Mouse (Mus musculus) frontal cortex, adult 2 months (tissue): ENCODE measurements around the gene Ccdc34. TPM values are rescaled to one million over a fixed set of nuclear protein-coding genes. Genes with fewer than 3 reads are reported as not detected.

Experiments
- DNase-seq, 2 experiments: peaks; one replicate each; pipeline ENCODE4 v3.0.0; 2022; ENCODE audit warnings: low spot score in 1 of 2; ENCODE audit errors: extremely low spot score in 1 of 2
- polyA plus RNA-seq: library from polyadenylated mRNA; depleted of rRNA; stranded (reverse); fragments of >200 nt; gene quantifications from 2 replicates; pipeline ENCODE4 v1.2.3, GENCODE M21; 2012

Gene Ccdc34
- polyA plus RNA-seq, 1 experiment = 12.6 TPM

GRCm38 (mm10) chr2:109993404-109993803 is 24.2 kb upstream of the Ccdc34 start:
- DNase-seq = no peak

DNA sequence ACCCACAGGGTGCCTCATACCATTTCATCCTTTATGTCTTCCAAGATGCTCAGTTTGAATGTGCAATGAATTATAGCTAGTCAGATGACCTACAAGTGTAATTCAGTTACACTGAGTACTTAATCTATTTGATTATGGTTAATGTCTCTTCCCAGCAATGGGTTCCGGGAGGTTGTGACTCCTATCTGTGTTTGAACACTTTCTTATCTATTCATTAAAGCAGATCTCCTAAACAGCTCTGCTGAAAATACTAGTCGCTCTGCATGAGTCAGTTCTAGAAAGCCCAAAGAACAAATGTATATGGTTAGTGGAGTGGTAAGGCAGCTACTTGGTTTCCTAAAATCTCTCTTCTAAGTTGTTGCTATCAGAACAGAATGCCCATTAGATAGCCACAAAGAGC is 22.6 kb upstream of the Ccdc34 start:
- DNase-seq = no peak

DNA sequence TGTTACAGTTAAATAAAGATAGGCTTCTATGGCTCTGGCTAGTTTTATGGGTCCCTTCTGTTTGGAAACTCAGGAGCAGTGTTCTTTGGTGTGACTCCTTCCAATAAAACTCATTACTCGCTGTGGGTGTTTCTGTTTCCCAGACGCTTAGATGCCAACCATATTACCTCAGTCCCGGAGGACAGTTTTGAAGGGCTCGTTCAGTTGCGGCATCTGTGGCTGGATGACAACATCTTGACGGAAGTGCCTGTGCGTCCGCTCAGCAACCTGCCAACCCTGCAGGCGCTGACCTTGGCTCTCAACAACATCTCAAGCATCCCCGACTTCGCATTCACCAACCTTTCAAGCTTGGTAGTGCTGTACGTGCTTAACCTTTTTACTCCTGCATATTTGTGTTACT is 21.2 kb upstream of the Ccdc34 start:
- DNase-seq = no peak

DNA sequence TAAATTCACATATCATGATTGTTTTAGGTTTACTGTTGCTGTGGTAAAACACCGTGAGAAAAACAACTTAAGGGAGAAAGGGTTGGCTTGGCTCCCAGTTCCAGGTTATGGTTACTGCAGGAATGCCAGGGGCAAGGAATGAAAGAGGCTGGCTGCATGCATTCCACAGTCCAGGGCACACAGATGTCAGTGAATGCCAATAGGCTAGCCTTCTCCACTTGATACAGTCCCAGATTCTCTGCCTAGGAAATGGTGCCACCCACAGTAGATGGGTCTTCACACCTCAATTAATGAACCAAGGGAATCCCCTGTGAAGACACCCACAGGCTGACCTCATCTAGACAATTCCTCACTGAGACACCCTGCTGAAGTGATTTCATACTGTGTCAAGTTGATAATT is 12.9 kb upstream of the Ccdc34 start:
- DNase-seq = no peak

DNA sequence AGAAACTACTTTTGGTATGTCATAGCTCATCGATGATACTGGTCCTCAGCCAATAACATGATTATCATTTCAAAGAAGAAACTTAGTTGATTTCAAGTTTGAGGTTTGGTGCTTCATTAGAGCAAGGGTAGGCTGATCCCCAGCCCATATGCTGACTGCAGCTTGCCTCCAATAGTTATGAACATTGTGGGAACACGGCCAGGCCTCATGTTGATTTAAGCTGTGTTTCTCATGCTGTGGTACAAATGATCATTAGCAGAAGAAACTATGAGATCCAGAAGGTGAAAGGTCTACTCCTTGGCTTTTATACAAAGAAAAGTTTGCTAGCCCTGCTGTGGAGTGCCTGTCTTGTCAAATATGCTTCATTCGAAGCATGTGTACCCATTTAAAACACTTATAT is 12.5 kb upstream of the Ccdc34 start:
- DNase-seq = no peak

DNA sequence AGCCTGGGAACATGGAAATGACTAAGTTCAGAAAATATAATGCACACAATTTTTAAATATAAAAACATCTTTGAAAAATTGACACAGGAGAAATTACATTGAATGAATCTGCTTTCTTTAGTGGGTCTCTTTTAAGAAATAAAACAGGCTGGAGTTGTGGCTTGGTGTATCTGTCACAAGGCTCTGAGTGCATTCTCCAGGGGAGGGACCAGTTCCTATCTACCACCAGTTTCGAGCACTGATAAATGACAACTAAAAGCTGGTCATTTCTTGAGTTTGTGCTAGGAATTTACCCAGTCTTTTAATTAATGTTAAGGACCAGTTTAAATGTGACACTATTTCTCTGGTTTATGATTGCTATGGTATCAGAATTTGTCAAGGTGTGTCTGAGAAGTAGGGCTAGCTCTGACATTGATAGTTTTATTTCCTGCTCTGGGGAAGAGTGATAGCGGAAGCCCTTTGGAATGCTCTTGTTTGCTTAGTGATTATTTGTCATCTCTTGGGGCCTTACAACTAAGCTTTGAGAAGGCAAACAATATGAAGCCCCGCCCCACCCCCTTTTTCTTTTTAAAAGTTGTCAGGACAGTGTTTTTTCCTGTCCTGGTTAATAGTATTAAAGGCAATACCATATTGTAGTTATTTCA is 11.9 kb upstream of the Ccdc34 start:
- DNase-seq = no peak

DNA sequence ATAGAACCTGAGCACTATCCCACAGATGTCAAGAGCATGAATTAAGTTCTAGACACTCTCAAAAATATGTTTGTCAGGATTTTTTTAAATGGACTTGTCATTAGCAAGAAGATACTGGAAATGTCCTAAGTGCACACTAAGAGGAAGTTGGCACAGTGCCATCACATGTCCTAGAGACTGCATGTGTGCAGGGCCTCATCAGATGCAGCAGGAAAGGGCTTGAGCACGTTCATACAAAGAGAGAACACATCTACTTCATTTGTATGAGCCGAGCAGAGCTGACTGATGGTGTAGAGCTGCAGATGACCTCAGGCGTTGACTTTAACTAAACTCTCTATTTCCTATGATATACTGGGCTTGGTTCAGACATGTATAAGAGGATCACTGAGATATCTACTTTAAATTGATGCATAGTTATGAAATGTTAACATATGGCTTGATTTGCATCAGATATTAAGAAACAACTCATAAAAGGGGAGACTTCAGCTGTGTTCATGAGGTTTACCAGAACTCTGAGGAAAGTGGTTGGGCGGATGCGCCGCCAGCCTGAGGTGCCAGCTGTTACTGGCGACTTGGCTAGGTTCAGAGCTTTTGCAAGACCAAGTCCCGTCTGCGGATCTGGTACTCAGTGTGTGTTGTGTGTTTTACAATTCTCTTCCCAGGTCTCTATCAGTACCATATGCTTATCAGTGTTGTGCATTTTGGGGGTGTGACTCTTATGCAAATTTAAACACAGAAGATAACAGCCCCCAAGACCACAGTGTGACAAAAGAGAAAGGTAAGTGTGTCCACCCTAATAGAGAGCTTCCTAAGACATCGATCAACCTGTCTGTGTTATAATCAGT is 10.0 kb upstream of the Ccdc34 start:
- DNase-seq = no peak

DNA sequence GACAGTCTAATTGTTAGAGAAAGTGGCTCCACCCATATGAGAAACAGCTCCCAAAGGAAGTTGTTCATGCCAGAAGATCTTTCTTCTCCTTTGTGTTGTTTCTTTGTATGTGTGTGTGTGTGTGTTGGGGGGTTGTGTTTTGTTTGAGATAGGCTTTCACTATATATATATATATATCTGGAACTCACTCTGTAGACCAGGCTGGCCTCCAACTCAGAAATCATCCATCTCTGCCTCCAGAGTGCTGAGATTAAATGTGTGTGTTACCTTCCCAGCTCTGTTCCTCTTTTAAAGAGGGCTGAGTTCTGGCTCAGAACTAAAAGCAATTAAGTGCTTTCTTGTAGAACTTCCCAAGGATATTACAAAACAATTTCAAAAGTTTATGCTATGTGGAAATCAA is 8.2 kb upstream of the Ccdc34 start:
- DNase-seq = no peak

DNA sequence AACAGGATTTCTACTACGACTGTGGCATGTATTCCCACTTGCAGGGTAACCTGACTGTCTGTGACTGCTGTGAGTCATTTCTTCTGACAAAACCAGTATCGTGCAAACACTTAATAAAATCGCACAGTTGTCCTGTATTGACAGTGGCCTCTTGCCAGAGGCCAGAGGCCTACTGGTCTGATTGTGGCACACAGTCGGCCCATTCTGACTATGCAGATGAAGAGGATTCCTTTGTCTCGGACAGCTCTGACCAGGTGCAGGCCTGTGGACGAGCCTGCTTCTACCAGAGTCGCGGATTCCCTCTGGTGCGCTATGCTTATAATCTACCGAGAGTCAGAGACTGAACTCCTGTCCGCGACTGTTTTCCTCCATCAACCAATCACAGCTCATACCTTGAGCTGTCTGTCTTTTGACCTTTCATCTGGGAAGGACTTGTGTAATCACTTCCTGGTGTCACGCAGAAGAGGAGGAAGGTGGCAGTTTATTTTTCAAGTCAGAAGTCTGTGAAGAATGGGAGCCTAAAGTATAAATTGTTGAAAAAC is 5.4 kb upstream of the Ccdc34 start:
- no peak for DNase-seq

DNA sequence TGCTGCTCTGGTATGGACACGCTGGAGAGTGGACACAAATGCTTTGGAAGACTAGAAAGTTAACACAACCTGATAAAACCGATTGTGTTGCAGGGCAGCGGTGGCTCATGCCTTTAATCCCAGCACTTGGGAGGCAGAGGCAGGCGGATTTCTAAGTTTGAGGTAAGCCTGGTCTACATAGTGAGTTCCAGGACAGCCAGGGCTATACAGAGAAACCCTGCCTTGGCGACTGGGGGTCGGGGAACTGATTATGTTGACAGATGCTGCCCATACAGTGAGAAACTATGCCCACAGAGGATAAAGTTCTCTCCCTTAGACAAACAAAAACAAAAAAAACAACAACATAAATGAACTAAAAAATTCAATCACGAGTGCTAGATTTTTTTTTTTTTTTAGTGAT is 530 bp upstream of the Ccdc34 start:
- DNase-seq = no peak

DNA sequence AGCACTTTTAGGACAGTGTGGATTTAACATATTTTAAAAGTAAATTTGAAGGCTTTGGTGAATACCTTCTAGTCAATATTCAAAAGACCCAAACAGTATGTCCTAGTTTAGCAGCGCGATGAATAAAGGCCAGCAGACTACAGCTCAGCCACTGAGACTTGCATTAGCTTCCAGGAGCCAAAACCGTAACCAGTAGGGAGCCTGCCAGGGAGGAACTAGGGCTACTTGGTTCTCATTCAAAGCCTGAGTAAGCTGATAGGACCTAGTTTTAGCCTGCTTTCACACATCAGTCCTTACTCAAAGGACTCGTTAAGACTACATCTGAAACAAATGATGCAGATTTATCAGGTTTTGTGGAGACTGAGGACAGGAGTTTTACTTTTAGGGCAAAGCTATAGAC is 2.0 kb downstream of the Ccdc34 start:
- DNase-seq = no peak

GRCm38 (mm10) chr2:110020430-110020829 is 2.8 kb downstream of the Ccdc34 start:
- DNase-seq = no peak

- DNase-seq = no peak
Measured at GRCm38 (mm10) chr2:110036265-110036664, 18.6 kb downstream of the Ccdc34 start.

DNA sequence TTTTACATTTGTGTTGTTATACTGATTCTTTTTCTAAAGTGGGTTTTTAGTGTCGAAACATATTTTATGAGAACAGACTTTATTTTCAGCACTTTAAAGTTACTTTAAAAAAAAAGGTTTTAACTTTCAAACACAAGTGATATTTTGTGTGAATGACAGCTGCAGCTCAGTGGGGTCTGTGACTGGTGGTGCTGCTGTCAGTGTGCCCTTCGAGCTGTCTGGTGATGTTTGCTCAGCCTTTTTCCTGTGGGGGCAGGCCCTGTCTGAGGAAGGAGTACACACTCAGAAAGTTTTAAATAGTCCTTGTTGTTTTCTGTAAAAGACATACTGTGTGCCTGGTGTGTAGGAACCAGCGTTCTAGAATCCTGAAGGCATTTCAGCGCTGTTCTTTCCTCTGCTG is 19.0 kb downstream of the Ccdc34 start:
- DNase-seq = no peak

DNA sequence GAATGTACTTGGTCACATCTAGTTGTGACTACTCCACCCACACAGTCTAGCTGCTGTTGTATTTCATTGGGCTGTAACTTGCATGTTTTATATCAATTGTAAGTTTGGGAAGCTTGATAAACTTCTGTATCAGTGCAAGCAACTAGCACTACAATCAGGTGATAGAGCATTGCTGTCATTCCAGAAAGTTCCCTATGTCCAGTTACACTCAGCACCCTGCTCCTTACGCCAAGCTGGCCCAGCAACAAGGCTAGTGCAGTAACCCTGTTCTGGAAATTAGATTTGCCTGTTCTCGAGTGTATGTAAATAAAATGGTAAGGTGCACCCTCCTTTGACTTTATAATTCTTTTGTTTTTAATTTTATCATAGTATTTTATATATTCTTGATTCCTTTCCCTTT is 19.6 kb downstream of the Ccdc34 start:
- no peak for DNase-seq

GRCm38 (mm10) chr2:110038341-110038740 is 20.7 kb downstream of the Ccdc34 start:
- peak; percentile 39 to 67 for DNase-seq

- no peak for DNase-seq
Measured at GRCm38 (mm10) chr2:110042861-110043760, 25.5 kb downstream of the Ccdc34 start.

GRCm38 (mm10) chr2:110058424-110058823 is 40.8 kb downstream of the Ccdc34 start:
- no peak for DNase-seq

- peak in 1 of 2 experiments; percentile 25 for DNase-seq
Measured at GRCm38 (mm10) chr2:110063131-110063530, 45.5 kb downstream of the Ccdc34 start.

GRCm38 (mm10) chr2:110068916-110069315 is 51.3 kb downstream of the Ccdc34 start:
- no peak for DNase-seq

DNA sequence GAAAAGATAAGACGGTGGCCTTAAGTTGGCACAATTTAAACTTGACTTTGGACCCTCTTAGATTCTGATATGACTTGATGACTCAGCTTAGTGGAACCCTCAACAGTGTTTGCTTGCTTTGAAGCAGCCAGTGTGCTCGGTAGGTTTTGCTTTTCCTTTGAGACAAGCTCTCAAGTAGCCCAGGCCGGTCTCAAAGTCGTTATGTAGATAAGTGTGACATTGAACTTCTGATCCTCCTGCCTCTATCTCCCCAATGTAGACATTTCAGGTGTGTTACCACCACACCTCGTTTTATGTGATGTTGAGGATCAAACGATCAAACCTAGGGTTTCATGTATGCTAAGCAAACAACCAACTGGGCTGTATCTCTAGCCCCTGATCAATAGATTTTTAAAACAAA is 55.4 kb downstream of the Ccdc34 start:
- no peak for DNase-seq
